Mouse (Mus musculus): ENCODE data around the gene Tfe3.
"Not testable (repeated sequence)": the region's sequence is repeated elsewhere in the genome, so short reads cannot be mapped to it uniquely, and the experiment has no call there.

GRCm38 (mm10) chrX:7713764-7714134 is 48.6 kb upstream of the Tfe3 start:
- TF ChIP-seq CTCF (IDR thresholded peaks at IDR 0.05; ENCODE audit: low read depth, low read length); POLR2A (IDR thresholded peaks at IDR 0.05; ENCODE audit: insufficient read depth, low read length): not testable (repeated sequence)

Measured in ES-Bruce4 (cell line).